Comparison of ENCODE assay signal across 37 mouse cellular contexts in the genomic region with DNA sequence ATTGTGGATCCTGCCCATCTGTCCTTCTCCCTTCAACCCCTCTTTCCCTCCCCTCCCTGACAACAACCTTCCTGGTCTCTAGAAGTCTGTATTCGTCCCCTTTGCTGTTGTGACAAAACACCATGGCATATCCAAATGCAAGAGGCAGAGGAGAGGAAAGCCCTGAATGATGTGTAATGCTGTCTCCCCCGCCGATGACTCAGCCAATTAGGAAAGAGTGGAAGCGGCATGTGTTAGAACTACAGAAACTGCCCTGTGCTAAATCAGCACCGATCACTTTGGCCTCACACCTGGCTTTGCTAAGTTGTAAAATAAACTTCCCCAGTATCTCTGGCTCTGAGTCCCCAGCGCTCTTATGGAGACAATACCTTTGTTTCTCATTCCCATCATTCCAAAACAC. TPM values are rescaled to one million over a fixed set of nuclear protein-coding genes. Genes with fewer than 3 reads are reported as not detected.
A peak's percentile ranks its signal among the peaks of the same experiment; 100 is the strongest.
DNase-seq lines count a peak whose midpoint lies in the region; ATAC-seq and TF ChIP-seq lines count a peak whose summit lies in the region.
"Had no signal": no experiment of that assay in that cellular context is flagged by ENCODE, and none has a peak within 500 bp of the region (broad histone marks: within the 10 kb centered on the region; RNA-seq: fewer than 3 reads in every experiment).

No protein-coding gene starts in this region.

- no peak overlapping the region for H3K4me3 ChIP-seq in liver, embryonic 13.5 days (replicated peaks)
- no peak overlapping the region for H3K4me3 ChIP-seq in liver, postnatal 0 days (ENCODE audit: low read depth, low read length)
- H3K4me3 ChIP-seq: embryonic facial prominence, embryonic 12.5 days; forebrain, embryonic 15.5 days; gastrocnemius, adult 2 months; heart, embryonic 13.5 days; liver, embryonic 15.5 days; lung, embryonic 15.5 days; midbrain, embryonic 13.5 days; neural tube, embryonic 13.5 days had no signal

- no peaks in the 10 kb centered on the region for H3K9me3 ChIP-seq in liver, embryonic 13.5 days (replicated peaks)
- no peaks in the 10 kb centered on the region for H3K9me3 ChIP-seq in liver, postnatal 0 days (ENCODE audit: low read length)
- H3K9me3 ChIP-seq: embryonic facial prominence, embryonic 12.5 days; forebrain, embryonic 15.5 days; heart, embryonic 13.5 days; liver, embryonic 15.5 days; lung, embryonic 15.5 days; midbrain, embryonic 13.5 days; neural tube, embryonic 13.5 days had no signal

- H3K4me2 ChIP-seq in liver, embryonic 13.5 days: no peak overlapping the region
- H3K4me2 ChIP-seq in liver, postnatal 0 days (ENCODE audit: low read depth, low read length): no peak overlapping the region
- H3K4me2 ChIP-seq: embryonic facial prominence, embryonic 12.5 days; forebrain, embryonic 15.5 days; heart, embryonic 13.5 days; hindbrain, embryonic 14.5 days; liver, embryonic 15.5 days; lung, embryonic 15.5 days; midbrain, embryonic 13.5 days; neural tube, embryonic 13.5 days had no signal

- WGBS in liver, embryonic 13.5 days (ENCODE audit: insufficient replicate concordance): 27% methylated on average over 6 of the region's 6 CpGs
- WGBS in liver, postnatal 0 days (ENCODE audit: insufficient replicate concordance): 30% methylated on average over 6 of the region's 6 CpGs

- H3K9ac ChIP-seq in liver, embryonic 13.5 days: no peak overlapping the region
- H3K9ac ChIP-seq in liver, postnatal 0 days (replicated peaks): no peak overlapping the region
- H3K9ac ChIP-seq: embryonic facial prominence, embryonic 12.5 days; forebrain, embryonic 15.5 days; heart, embryonic 13.5 days; hindbrain, embryonic 14.5 days; liver, embryonic 15.5 days; lung, embryonic 15.5 days; midbrain, embryonic 13.5 days; neural tube, embryonic 13.5 days had no signal

- TF ChIP-seq EP300 in liver, postnatal 0 days (IDR thresholded peaks at IDR 0.05; ENCODE audit: low read depth): no peak

- H3K27me3 ChIP-seq in liver, embryonic 13.5 days: no peaks in the 10 kb centered on the region
- H3K27me3 ChIP-seq in liver, postnatal 0 days (ENCODE audit: insufficient read depth, low read length): no peaks in the 10 kb centered on the region
- H3K27me3 ChIP-seq: embryonic facial prominence, embryonic 12.5 days; forebrain, embryonic 15.5 days; liver, embryonic 15.5 days; lung, embryonic 15.5 days; midbrain, embryonic 13.5 days; neural tube, embryonic 13.5 days had no signal

- ATAC-seq in liver, embryonic 13.5 days (ENCODE audit: low read depth): no peak
- ATAC-seq in liver, postnatal 0 days: no peak
- no peak for ATAC-seq in cerebellum, adult (ENCODE audit: insufficient number of reproducible peaks, low FRiP score, low TSS enrichment)
- ATAC-seq: forebrain, embryonic 15.5 days; midbrain, embryonic 13.5 days; Patski had no signal

- no peaks in the 10 kb centered on the region; the same call in 1 of the 2 replicates for H3K4me1 ChIP-seq in liver, embryonic 13.5 days (replicated peaks)
- H3K4me1 ChIP-seq in liver, postnatal 0 days (ENCODE audit: insufficient read depth): peaks cover 6% of the 10 kb centered on the region; the same call in 1 of the 2 replicates
- H3K4me1 ChIP-seq: embryonic facial prominence, embryonic 12.5 days; forebrain, embryonic 15.5 days; liver, embryonic 15.5 days; lung, embryonic 15.5 days; midbrain, embryonic 13.5 days; neural tube, embryonic 13.5 days had no signal

- intact Hi-C loops in gastrocnemius, postnatal 36 days (cut with DNase I): no loop called here

- no peak for DNase-seq in liver, embryonic 13.5 days
- DNase-seq in liver, postnatal 0 days: no peak
- DNase-seq in NIH3T3 (ENCODE audit: low read depth): peak; percentile 46
- DNase-seq in induced T-regulatory cell, adult 2 months (ENCODE audit: low read depth): peak; percentile 35
- DNase-seq in adrenal gland, adult 8-10 months: no peak
- DNase-seq in gastrocnemius, postnatal 36 days: no peak
- DNase-seq: adrenal gland, postnatal 14 days; cerebellum, adult 2 months; cerebellum, postnatal 14 days; embryo, embryonic 11 days; gastrocnemius, adult 2 months; heart, postnatal 10 days; kidney, adult 2 months; kidney, postnatal 4 days; left cerebral cortex, postnatal 4 days had no signal

- 0 out of 2 replicates have a peak overlapping the region, but pooled peaks have one; percentile 1 for H3K27ac ChIP-seq in liver, embryonic 13.5 days
- no peak overlapping the region for H3K27ac ChIP-seq in liver, postnatal 0 days (ENCODE audit: low read depth)
- H3K27ac ChIP-seq: embryonic facial prominence, embryonic 12.5 days; forebrain, embryonic 15.5 days; gastrocnemius, adult 2 months; heart, embryonic 13.5 days; hindbrain, embryonic 14.5 days; kidney, postnatal 0 days; liver, embryonic 15.5 days; lung, embryonic 15.5 days; midbrain, embryonic 13.5 days; neural tube, embryonic 13.5 days had no signal

- no peak for TF ChIP-seq CTCF in liver, postnatal 0 days (IDR thresholded peaks at IDR 0.05; ENCODE audit: low read depth)

- no peaks in the 10 kb centered on the region for H3K36me3 ChIP-seq in liver, embryonic 13.5 days
- no peaks in the 10 kb centered on the region for H3K36me3 ChIP-seq in liver, postnatal 0 days (replicated peaks; ENCODE audit: insufficient read depth, low read length)
- H3K36me3 ChIP-seq: embryonic facial prominence, embryonic 12.5 days; forebrain, embryonic 15.5 days; heart, embryonic 13.5 days; liver, embryonic 15.5 days; lung, embryonic 15.5 days; midbrain, embryonic 13.5 days; neural tube, embryonic 13.5 days had no signal

RNA-seq across cellular contexts. Expression of a gene that starts 7.1 kb away (rescaled TPM):
- 1.4 and 1.8 TPM in 2 replicates for polyA plus RNA-seq in liver, embryonic 13.5 days (2015; fragmentation: Nextera tagmentation; extraction: Ambion mirVana)
- 1.0 and 1.7 TPM in 2 replicates for polyA plus RNA-seq in liver, postnatal 0 days (2015; fragmentation: Nextera tagmentation; extraction: Ambion mirVana)
- total RNA-seq in adrenal gland, adult 8-10 months (2022): 10 to 100 TPM; 24.4 to 27.7 (median 24.6) TPM
- 1 to 10 TPM; 5.5 to 5.7 TPM for total RNA-seq in gastrocnemius, postnatal 36 days (2021)

RNA-seq across cellular contexts. Expression of a gene that starts 12.2 kb away (rescaled TPM):
- 9.2 and 10.0 TPM in 2 replicates for polyA plus RNA-seq in liver, embryonic 13.5 days (2015; fragmentation: Nextera tagmentation; extraction: Ambion mirVana)
- polyA plus RNA-seq in liver, postnatal 0 days (2015; fragmentation: Nextera tagmentation; extraction: Ambion mirVana): 5.7 and 6.7 TPM in 2 replicates
- total RNA-seq in adrenal gland, adult 8-10 months (2022): 10 to 100 TPM; 11.2 to 54.4 (median 43.2) TPM
- total RNA-seq in gastrocnemius, postnatal 36 days (2021): 1 to 10 TPM in 1 of 2 experiments, under 1 TPM in 1; 0.59 to 1.5 TPM
- total RNA-seq: hematopoietic stem cell, adult 5-6 weeks; megakaryocyte-erythroid progenitor cell, adult 5-6 weeks had no signal
- polyA plus RNA-seq: forebrain, embryonic 15.5 days had no signal

RNA-seq across cellular contexts. Expression of a gene that starts 45.6 kb away (rescaled TPM):
- polyA plus RNA-seq in liver, embryonic 13.5 days (2015; fragmentation: Nextera tagmentation; extraction: Ambion mirVana): not detected in 2 replicates
- not detected in 2 replicates for polyA plus RNA-seq in liver, postnatal 0 days (2015; fragmentation: Nextera tagmentation; extraction: Ambion mirVana)
- not detected for total RNA-seq in adrenal gland, adult 8-10 months (2022)
- total RNA-seq in gastrocnemius, postnatal 36 days (2021): not detected
- total RNA-seq: adrenal gland, postnatal 14 days; gastrocnemius, adult 2 months; gastrocnemius, postnatal 4 days; heart, adult 8-10 months; heart, postnatal 10 days; hematopoietic stem cell, adult 5-6 weeks; layer of hippocampus, adult 8-10 months; layer of hippocampus, postnatal 25 days; left cerebral cortex, adult 8-10 months; left cerebral cortex, postnatal 4 days; megakaryocyte-erythroid progenitor cell, adult 5-6 weeks had no signal
- polyA plus RNA-seq: cerebellum, adult 2 months; embryonic facial prominence, embryonic 12.5 days; forebrain, embryonic 15.5 days; frontal cortex, adult 2 months; heart, embryonic 13.5 days; hindbrain, embryonic 14.5 days; intestine, embryonic 14.5 days; kidney, postnatal 0 days; limb, embryonic 14.5 days; liver, embryonic 15.5 days; lung, embryonic 15.5 days; midbrain, embryonic 13.5 days; neural tube, embryonic 13.5 days; Patski; stomach, embryonic 14.5 days had no signal

Comparison
In these comparisons a context has a peak if more than half of its experiments do, and no peak if none do; other contexts are left out.
1. DNase-seq: peak in NIH3T3 (single experiment) and induced T-regulatory cell, adult 2 months (single experiment); none in liver, embryonic 13.5 days (single experiment), liver, postnatal 0 days (single experiment), adrenal gland, adult 8-10 months (single experiment) and gastrocnemius, postnatal 36 days (0 of 2).
2. RNA of a gene that starts 12.2 kb away (total RNA-seq): 11.2 to 54.4 TPM in adrenal gland, adult 8-10 months; 0.59 to 1.5 TPM in gastrocnemius, postnatal 36 days; every median in the first group is over 4 times any median in the second.